Mouse (Mus musculus) heart, postnatal 25 days (tissue): ENCODE data around the gene Tspan31. TPM values are rescaled to one million over a fixed set of nuclear protein-coding genes. Genes with fewer than 3 reads are reported as not detected.

ENCODE experiments used
- DNase-seq: peaks from one replicate; pipeline ENCODE4 v3.0.0; 2022; ENCODE audit warnings: low spot score
- intact Hi-C: fragments of 180-260 bp; cut with DNase I; formaldehyde crosslinking; loops from one replicate; pipeline ENCODE4 v1.15.1; 2025
- total RNA-seq, 2 experiments: library from RNA; stranded (reverse); gene quantifications; 2 replicates each; pipeline ENCODE4 v1.2.3; 2021

Tspan31 gene
- 10 to 100 TPM; 43.4 to 47.4 TPM for total RNA-seq

DNA sequence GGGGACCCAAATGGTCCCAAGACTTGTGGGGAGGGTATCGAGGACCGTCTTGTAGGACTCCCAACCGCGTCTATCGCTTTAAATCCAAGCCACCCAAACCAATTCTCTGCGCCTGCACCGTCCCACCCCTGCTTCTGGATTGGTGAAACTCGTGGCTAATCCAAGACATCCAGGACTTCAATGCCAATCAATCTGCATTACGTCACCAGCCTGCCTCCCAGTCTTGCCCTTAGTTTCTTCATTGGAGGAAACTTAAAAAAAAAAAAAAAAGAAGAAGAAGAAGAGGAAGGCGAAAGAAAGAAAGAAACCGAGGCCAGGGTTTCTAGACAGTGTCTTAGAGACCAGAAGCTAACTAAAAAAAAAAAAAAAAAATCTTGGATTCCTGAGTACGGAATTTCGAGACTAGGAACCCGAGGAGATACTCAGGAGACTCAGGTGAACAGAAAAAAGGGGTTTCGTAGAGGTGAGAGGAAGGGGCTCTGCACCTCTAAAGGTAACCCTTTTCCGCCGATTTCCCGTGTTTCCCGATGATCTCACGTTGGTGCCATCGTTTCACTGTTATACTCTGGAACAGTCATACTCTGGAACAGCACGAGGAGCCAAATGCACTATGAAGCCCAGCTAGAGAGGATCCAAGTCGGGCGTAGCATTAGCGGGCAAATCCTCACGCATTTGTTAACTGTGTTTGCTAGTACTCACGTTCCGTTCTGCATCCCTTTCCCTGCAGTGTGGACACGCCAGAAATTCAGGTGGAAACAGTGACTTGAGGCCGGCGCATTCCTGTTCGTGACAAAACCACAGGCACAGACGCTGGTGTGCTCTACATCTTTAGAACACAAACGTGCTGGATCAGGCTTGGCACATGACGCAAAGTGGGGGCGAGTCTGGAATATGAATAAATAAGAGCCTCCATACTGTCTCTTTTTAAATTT lies at the start of gene Tspan31:
TSS of gene Tspan31 (minus strand) at position 75 of the 932 bp plus-strand sequence.
- intact Hi-C loops = no loop called here
- DNase-seq = peak; percentile 88

DNA sequence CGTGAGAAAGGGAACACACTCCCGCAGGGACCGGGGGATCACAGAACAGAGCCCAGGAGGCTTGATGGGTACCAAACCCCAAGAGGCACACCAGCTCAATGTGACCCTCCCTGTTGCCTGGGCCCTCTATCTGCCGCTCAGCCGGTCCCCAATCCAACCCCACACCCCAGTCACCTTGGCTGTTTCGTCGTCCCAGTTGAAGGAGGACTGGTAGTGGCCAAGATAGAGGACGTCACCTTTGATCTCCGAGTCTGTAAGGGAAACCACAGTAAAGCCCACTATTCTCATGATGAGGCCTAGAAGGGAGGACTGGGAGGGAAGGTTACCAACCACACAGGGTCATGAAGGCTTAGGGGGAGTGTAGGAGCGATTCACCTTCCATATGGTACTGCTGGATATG lies 49.2 kb upstream of the Tspan31 start:
- intact Hi-C loops = no loop called here
- no peak for DNase-seq

DNA sequence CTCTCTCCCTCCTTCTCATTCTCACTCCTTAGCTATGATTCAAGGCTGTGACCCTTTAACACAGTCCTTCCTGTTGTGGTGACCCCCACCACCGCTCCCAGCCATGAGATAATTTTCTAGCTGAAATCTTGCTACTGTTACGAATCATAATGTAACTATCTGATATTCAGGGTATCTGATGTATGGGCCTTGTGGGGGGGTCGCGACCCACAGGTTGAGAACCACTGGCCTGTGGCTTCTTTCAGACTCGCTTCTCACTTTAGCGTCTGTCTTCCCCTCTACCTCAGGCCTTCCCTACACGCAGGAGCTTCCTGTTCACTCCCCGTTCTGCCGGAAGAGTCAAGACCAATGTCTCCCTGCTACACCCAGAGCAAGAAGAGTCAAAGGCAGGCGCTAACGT lies 48.4 kb upstream of the Tspan31 start:
- intact Hi-C loops = no loop called here
- no peak for DNase-seq

DNA sequence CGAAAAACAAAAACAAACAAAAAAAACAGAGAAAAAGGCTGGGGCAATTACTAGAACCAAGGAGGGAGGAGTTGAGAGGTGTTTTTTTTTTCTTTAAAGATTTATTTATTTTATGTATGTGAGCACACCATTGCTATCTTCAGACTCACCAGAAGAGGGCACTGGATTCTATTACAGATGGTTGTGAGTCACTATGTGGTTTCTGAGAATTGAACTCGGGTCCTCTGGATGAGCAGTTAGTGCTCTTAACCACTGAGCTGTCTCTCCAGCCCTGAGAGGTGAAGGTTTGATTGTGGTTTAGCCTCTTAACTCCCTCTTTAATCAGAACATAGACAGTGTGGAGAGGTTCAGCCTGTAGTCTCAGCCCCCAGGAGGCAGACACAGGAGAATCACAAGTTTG lies 45.0 kb upstream of the Tspan31 start:
- DNase-seq = no peak
- intact Hi-C loops = no loop called here

DNA sequence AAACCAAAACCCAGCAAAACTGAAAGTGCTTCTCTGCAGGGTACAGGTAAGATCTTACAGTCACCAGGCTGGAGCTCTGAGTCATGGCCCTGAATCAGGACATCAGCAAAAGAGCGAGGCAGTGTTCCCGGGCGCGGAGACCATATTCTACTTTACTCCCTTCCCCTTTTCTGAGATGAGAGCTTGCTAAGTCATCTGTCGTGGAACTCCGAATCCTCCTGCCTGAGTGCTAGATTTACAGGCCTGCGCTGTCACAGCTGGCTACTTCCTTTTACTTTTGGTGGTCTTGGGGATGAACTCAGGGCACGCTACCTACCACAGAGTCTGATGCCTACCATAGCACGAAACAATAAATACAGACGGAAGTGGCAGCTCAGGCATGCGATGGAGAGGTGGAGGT lies 44.3 kb upstream of the Tspan31 start:
- intact Hi-C loops = no loop called here
- DNase-seq = no peak

DNA sequence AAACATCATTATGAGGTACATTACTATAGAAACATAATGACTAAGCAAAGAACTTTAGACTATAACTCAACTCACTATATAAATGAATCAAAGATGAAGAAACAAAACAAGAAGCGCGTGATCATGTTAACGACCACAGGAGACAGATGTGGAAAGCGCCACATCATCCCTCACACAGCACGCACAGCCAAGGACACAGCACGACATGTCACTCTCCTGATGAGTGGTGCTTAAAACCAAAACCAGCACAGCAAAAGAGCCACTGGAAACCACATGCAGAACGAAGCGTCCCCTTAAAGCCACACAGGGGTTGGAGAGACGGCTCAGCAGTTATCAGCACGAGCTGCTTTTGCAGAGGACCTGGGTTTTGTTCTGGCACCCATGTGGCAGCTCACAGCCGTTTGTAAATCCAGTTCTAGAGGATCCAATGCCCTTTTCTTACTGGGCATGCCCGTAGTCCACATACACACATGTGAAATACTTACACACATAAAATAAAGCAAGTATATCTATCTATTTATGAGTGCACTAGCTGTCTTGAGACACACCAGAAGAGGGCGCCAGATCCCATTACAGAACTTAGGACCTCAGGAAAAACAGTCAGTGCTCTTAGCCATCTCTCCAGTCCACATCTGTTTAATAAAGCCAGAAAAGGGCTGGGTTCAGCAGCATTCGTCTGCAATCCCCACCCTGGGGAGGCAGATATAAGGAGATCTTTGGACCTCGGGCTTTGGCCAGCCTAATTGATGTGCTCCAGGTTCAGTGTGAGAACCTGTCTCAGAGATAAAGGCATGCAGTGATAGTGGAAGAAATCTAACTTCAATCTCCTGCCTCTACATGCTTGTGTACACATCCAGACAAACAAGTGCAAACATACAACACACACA lies 41.2 kb upstream of the Tspan31 start:
- intact Hi-C loops = no loop called here
- DNase-seq = no peak

DNA sequence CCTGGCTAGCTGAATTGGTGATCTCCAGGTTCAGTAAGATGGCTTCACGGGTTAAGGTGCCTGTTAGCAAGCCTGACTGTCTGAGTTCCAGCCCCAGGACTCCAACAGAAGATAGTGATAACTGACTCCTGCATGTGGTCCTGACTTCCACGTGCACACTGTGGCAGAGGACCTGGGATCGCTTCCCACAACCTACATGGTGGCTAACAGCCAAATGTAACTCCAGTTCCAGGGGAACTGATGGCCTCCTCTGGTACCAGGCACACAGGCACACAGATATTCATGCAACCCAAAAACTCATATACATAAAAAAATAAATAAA lies 38.2 kb upstream of the Tspan31 start:
- DNase-seq = no peak

DNA sequence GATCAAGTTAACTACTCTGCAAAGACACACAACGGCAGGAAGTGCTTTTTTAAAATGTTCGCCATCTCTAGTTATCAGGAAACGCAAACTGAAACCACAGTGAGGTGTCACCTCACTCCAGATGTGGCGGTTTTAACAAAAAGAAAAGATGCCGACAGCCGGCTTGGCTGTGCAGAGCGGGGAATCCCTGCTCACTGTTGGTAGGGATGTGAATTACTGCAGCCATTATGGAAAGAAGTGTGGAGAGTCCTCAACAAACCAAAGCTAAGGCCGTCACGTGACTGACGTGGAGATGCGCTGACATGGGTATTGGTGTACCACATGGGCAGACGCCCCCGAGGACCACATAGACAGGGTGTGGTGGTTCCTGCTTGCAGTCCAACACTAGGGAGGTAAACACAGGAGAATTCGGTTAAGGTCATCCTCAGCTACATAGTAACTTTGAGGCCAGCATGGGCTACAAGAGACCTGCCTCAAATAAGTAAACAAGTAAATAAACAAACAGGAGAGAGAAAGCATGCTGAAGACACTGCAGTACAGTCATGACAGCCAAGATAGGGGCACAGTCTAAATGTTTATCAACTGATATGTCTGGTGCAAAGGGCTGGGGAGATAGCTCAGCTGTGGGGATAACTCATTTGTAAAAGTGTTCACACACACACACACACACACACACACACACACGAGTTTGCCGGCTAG lies 37.6 kb upstream of the Tspan31 start:
- no peak for DNase-seq
- intact Hi-C loops = no loop called here

More for the DNA sequence above, 38.2 kb upstream of the Tspan31 start:
- intact Hi-C loops = no loop called here

DNA sequence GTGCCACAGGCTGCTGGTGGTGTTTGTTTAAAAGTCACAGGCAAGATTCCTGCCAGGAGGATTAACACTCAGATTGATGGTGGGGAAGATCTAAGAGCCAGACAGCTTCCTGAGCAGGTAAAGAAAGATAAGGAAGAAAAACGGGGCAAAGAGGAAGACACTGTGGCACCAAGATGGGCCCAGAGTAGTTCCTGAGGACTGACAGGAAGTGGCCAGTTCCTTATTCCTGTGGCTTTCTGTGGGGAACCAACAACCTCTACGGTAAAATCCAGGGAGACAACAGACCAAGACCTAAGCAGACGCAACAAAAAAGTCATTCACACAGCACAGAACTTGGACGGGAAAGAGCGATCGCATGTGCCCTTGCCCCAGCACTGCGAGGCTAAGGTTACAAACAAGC lies 33.6 kb upstream of the Tspan31 start:
- intact Hi-C loops = no loop called here
- DNase-seq = no peak

DNA sequence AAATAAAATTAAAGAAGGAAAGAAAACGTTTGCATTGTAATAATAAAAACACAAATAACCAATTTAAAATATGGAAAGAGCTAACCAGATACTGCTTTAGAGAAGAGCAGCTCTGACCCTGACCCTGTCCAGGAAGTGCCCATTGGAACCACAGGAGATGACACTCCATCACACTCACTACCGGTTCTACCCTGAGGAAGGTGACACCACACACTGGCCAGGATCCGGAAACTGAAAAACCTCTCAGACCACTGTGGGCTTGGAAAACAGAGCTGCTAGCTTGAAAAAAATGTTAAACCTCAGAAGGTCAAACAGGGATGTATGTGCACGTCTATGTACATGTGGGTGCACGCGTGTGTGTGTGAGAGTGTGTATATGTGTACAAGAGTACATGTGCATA lies 31.1 kb upstream of the Tspan31 start:
- intact Hi-C loops = no loop called here
- no peak for DNase-seq

DNA sequence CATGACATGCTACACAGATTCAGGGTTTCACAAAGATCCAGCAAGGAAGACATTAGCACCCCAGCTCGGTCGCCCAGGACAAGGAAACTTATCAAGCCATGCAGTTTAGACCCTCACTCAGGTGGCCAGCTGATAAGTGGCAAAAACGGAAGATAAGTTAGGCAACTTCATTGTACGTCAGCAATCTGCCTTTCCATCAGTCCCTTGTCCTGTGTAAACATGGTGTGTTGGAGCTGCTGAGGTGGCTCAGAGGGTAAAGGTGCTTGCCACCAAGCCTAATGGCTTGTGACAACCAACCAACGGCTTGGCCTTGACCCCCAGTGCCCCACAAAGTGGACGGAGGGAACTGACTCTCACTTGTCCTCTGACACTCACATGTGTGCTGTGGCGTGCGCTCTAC lies 30.4 kb upstream of the Tspan31 start:
- intact Hi-C loops = no loop called here

DNA sequence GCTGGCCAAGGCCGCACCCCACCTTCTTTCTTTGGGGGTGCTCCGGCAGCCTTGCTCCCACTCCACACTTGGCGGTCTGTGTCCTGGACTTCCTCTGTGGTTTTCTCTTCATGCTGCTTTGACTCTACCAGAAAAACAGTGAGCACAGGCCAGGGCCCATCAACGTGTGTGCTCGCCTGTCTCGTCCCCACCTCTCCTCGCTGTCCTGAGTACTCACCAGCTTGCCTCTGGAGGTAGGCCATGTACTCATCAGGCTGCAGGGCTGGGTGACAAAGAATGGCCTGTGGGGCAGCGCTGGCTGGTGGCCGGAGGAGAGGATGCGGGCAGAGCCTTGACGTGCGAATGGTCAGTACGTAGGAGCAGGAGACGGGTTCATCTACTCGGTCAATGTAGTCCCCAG lies 29.8 kb upstream of the Tspan31 start:
- intact Hi-C loops = no loop called here
- no peak for DNase-seq

More for the DNA sequence above, 30.4 kb upstream of the Tspan31 start:
- no peak for DNase-seq

DNA sequence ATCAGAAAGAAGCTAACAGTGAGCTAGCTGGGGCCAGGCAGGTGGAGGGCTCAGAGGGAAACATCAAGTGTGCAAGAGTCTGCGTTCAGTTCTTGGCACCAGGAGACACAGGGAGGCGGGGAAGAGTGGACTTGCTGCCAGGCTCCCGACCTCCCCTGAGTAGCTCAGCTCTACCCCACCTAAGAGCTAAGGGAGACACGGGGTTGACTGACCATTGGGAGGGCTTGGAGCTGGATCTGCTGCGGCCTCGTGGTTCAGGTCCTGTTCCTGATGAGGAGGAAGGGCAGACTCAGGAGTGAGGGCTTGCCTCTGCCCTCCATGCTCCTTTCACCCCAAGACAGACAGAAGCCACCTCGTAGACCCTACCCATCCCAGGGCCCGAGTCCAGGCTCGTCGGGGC lies 29.1 kb upstream of the Tspan31 start:
- no peak for DNase-seq
- intact Hi-C loops = no loop called here

DNA sequence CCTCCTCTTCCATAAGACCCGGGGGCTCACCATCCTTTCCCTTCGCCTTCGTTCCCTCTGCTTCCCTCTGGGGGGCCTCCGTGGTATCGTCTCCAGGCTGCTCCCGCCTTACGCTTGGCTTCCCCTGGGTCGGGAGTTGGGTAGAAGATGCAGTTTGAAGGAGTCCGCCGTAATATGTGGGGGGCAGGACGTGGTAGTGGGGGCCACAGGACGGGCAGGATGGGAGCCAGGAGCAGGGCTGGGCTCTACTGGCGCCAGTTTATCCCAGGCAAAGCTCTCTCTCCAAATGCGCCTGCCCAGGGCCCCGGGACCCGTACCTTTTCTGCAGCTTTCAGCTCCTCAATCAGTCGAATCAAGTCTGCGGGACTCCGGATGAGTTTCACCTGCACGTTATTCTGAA lies 28.4 kb upstream of the Tspan31 start:
- intact Hi-C loops = no loop called here
- no peak for DNase-seq

DNA sequence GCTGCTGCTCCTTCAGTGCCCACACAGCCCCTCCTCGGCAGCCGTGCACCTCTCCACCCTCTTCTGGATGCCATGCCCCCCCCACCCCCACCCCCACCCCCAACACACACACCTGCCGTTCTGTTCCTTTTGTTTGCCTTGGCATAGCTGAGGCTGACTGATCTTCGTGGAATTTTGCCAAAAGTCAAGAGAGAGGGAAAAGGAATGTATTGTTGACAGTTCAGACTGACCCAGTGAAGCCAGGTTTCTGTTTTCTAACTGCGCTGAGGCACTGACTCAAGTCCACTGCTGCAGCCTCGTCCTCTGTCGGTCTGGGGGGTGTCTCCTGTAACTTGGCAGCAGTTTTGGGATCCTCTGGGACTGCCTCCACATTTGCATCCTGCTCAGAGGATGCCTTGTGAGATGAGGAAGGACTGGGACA lies 24.3 kb upstream of the Tspan31 start:
- intact Hi-C loops = no loop called here
- no peak for DNase-seq

DNA sequence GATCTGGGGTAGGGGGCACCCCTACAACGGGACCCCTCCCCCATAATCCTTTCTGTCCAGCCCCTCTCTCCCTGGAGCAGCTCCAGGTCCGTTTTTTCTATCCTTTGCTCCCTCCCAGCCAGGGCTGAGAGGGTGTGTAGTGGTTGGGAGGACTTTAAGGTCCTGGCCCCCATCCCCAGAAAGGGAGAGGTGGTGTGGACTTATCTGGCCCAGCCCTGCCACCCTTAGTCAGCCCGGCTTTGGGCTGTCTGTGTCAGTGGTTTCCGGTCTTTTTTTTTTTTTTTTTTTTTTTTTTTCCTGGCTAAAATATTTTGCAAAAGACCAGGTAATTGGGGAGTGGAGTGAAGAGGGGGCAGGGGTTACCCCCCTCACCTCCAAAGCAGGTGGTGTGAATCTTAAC lies 22.7 kb upstream of the Tspan31 start:
- DNase-seq = no peak
- intact Hi-C loops = no loop called here

DNA sequence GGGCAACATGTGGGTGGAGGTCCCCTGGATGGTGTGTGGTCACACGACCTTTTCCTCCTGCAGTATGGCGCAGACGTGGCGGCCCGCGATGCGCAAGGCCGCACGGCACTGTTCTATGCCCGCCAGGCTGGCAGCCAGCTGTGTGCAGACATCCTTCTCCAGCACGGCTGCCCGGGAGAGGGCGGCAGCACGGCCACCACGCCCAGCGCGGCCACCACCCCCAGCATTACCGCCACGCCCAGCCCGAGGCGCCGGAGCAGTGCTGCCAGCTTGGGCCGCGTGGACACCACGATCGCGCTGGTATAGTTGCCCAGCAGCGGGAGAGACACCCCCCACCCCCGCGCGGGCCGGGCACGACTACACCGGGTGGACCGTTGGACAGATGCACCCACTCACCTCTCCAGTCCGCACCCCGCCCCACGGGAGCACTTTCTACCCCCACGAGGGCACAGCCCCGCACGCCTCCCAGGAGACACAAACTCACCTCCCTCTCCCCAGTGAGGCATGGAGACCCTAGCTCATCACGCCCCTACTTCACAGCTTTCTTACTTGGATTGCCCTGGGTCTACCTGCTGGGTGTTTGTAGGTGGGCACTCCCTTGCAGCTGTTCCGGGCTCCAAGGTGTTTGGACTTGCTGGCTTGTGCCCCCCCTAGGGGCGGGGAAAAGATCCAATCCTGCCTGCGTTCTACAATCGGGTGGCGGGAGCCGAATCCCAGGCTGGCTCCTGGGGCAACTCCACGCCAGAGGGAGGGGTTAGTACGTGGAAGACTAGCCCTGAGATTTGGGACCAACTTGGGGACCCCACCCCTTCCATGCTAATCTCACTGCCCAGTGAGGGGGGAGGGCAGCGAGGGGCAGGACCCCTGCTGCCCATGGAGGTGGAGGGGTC lies 21.7 kb upstream of the Tspan31 start:
- intact Hi-C loops = no loop called here
- DNase-seq = no peak

DNA sequence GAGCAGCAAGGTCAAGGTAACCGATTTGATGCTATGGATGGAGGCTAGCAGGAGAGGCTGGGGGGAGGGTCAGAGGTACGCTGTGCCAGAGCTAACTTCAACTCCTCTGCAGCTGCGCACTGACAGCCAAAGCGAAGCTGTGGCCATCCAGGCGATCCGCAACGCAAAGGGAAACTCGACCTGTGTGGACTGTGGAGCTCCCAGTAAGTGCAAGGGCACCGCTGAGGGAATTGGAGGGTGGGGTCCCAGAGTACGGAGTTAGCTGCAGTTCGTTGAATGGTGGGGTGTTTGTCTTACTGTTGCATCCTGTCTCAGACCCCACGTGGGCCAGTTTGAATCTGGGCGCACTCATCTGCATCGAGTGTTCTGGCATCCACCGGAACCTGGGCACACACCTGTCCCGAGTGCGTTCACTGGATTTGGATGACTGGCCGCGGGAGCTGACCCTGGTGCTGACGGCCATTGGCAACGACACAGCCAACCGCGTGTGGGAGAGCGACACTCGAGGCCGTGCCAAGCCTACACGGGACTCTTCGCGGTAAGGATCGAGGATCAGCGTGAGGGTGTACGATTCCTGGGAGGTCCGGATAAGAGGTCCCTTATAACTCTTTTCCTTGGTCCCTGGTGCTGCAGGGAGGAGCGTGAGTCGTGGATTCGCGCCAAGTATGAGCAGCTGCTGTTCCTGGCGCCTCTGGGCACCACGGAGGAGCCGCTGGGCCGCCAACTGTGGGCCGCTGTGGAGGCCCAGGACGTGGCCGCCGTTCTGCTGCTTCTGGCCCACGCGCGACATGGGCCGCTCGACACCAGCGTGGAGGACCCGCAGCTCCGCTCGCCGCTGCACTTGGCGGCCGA lies 20.7 kb upstream of the Tspan31 start:
- intact Hi-C loops = no loop called here
- DNase-seq = no peak

DNA sequence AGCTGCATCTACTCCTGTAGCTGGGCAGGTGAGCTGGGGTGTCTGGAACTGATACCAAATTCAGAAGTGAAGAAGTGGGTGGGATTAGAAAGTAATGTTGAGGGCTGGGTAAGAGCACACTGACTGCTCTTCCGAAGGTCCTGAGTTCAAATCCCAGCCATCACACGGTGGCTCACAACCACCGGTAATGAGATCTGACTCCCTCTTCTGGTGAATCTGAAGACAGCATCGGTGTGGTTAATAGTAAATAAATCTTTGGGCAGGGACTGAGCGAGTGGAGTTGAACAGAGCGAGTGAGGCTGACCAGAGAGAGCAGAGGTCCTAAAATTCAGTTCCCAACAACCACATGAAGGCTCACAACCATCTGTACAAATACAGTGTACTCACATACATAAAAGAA lies 15.6 kb upstream of the Tspan31 start:
- intact Hi-C loops = no loop called here
- DNase-seq = no peak
